Mouse (Mus musculus): ENCODE measurements around the gene Mrgpra9.
"Not testable (repeated sequence)": the region's sequence is repeated elsewhere in the genome, so short reads cannot be mapped to it uniquely, and the experiment has no call there.

The Mrgpra9 gene

DNA sequence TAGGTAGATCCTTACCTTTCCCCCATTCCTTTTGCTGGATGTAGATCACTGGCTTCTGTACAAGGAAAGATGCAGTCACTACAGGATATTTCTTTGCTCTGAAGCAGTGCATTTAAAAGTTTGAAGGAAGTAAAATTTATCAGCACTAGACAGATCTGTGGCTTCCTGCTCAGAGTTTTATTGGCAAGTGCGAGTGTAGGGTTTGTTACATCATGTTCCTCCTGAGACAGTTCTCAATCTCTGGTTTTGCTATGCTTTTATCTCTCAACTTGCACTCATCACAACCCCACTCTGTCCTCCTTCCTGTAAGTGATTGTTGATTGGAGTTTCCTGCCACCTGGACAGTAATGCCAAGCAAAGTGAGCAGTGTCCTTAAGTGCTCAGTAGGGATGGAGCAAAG is at the start of gene Mrgpra9:
Mrgpra9 (minus strand) TSS at position 79 of the 400 bp plus-strand sequence.
- DNase-seq, result no peak

DNA sequence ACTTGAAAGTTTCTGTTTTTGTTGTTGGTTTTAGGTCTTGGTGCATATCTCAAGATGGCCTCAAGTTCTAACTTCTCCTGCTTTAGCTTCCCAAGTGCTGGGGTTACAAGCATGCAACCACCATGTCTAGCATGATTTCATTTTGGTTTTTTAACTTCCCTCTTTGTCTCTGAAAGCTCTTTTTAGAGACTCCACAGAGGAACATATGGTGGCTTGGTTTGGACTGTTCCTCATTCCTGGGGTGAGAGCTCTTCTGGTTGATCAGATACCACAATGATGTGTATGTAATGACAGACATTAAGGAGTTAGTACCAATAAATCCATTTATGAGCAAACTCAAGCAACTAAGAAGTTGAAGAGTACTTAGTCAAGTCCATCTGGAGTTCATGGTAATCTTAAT is 47.0 kb upstream of the Mrgpra9 start:
- DNase-seq, result not testable (repeated sequence)

DNA sequence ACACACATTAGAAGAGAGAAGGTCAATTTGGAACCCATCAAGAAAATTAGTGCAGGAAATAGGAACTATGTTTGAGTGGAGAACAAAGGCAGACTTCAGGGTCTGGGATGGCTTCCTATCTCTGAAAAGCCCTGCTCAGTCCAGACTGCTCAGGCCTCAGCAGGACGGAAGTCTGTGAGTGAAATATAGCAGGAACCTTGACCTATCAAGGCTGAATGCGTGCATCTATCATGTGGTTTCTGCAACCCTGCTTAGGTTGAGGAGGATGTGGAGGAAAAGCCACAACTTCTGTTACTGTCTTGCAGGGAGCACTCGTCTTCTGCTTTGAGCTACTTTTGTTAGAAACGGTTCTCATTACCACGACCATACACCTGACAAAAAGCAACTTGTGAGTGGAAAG is 18.9 kb upstream of the Mrgpra9 start:
- DNase-seq, result not testable (repeated sequence)

DNA sequence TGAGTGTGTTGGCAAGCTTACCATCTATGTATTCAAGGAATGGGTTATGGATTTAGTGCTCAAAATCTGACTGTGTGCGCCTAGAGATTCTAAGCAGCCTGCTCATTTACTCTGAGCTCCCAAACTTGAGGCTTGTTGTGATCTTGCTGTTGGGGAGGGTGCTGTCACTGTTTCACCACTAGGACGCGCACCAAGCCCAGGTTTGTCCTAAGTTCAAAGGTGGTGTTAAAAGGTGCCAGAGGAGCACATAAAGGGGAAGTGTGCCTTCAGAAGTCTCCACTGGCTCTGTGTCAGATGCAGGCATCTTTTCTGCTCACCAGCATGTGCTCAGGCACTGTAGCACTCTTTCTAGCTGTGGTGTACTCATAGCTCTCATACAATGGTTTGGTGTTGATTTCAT is 8.0 kb downstream of the Mrgpra9 start:
- peak in 1 of 2 experiments; percentile 4 for DNase-seq

DNA sequence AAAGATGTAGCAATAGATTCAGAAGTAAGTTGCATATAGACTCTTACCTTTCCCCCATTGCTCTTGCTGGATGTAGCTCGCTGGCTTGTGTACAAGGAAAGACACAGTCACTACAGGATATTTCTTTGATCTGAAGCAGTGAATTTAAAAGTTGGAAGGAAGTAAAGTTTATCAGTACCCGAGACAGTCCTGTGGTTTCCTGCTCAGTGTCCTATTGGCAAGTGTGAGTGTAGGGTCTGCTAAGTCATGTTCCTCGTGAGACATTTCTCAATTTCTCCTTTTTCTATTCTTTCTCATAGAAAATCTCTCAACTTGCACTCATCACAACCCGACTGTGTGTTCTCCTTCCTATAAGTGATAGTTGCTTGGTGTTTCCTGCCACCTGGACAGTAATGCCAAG is 47.8 kb downstream of the Mrgpra9 start, which contains the start of gene Mrgpra6:
Mrgpra6 (minus strand) TSS at position 91 of the 400 bp plus-strand sequence.
- no peak for DNase-seq

DNA sequence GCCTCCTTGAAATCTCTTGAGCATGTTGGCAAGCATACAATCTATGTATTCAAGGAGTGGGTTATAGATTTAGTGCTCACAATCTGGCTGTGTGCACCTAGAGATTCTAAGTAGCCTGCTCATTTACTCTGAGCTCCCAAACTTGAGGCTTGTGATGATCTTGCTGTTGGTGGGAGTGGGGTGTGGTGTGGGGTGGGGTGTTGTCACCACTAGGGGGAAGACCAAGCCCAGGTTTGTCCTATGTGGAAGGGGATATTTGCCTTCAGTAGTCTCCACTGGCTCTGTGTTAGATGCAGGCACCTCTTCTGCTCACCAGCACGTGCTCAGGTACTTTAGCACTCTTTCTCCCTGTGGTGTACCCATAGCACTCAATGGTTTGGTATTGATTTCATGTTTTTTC is 57.4 kb downstream of the Mrgpra9 start:
- no peak for DNase-seq

Data from lung, adult 18-20 months (tissue).